Mouse (Mus musculus): ENCODE measurements around the gene Eef1akmt4.

The Eef1akmt4 gene

GRCm38 (mm10) chr16:20611357-20612227 lies at the start of gene Eef1akmt4, which contains the start of the genes Gm49333 and Alg3:
Eef1akmt4 (plus strand) TSS chr16:20611593.
Gm49333 (plus strand) TSS chr16:20611610.
Alg3 (minus strand) TSS chr16:20611735.
- peak; percentile 90 to 91 for DNase-seq (ENCODE audit: low spot score in 2 of 2)

- DNase-seq (ENCODE audit: low spot score in 2 of 2) = no peak
Observed at GRCm38 (mm10) chr16:20565075-20565474, 46.3 kb upstream of the Eef1akmt4 start.

GRCm38 (mm10) chr16:20589366-20589938 lies 21.9 kb upstream of the Eef1akmt4 start, which contains the start of gene Vwa5b2:
Vwa5b2 (plus strand) TSS chr16:20589471.
- DNase-seq (ENCODE audit: low spot score in 2 of 2) = no peak

GRCm38 (mm10) chr16:20589939-20590679 lies 21.3 kb upstream of the Eef1akmt4 start:
- DNase-seq (ENCODE audit: low spot score in 2 of 2) = no peak

GRCm38 (mm10) chr16:20590680-20591038 lies 20.7 kb upstream of the Eef1akmt4 start:
- no peak for DNase-seq (ENCODE audit: low spot score in 2 of 2)

- DNase-seq (ENCODE audit: low spot score in 2 of 2) = no peak
Observed at GRCm38 (mm10) chr16:20591076-20591705, 20.2 kb upstream of the Eef1akmt4 start.

- DNase-seq (ENCODE audit: low spot score in 2 of 2) = no peak
Observed at GRCm38 (mm10) chr16:20595060-20595673, 16.2 kb upstream of the Eef1akmt4 start.

- no peak for DNase-seq (ENCODE audit: low spot score in 2 of 2)
Observed at GRCm38 (mm10) chr16:20595737-20596136, 15.7 kb upstream of the Eef1akmt4 start.

GRCm38 (mm10) chr16:20596687-20597441 lies 14.5 kb upstream of the Eef1akmt4 start:
- no peak for DNase-seq (ENCODE audit: low spot score in 2 of 2)

GRCm38 (mm10) chr16:20600511-20600910 lies 10.9 kb upstream of the Eef1akmt4 start:
- DNase-seq (ENCODE audit: low spot score in 2 of 2) = no peak

- DNase-seq (ENCODE audit: low spot score in 2 of 2) = no peak
Observed at GRCm38 (mm10) chr16:20604705-20605104, 6.7 kb upstream of the Eef1akmt4 start.

- DNase-seq (ENCODE audit: low spot score in 2 of 2) = peak; percentile 56 to 76
Observed at GRCm38 (mm10) chr16:20610501-20611356, 664 bp upstream of the Eef1akmt4 start.

GRCm38 (mm10) chr16:20619541-20620398 lies 8.4 kb downstream of the Eef1akmt4 start:
- peak in 1 of 2 experiments; percentile 13 for DNase-seq (ENCODE audit: low spot score in 2 of 2)

GRCm38 (mm10) chr16:20620399-20620735 lies 9.0 kb downstream of the Eef1akmt4 start:
- DNase-seq (ENCODE audit: low spot score in 2 of 2) = no peak

- no peak for DNase-seq (ENCODE audit: low spot score in 2 of 2)
Observed at GRCm38 (mm10) chr16:20620751-20621190, 9.4 kb downstream of the Eef1akmt4 start.

GRCm38 (mm10) chr16:20621191-20621990 lies 10.0 kb downstream of the Eef1akmt4 start, which contains the start of gene Camk2n2:
Camk2n2 (minus strand) TSS chr16:20621287.
- peak; percentile 54 to 55 for DNase-seq (ENCODE audit: low spot score in 2 of 2)

- peak; percentile 39 to 64 for DNase-seq (ENCODE audit: low spot score in 2 of 2)
Observed at GRCm38 (mm10) chr16:20621991-20622685, 10.7 kb downstream of the Eef1akmt4 start.
